Mouse (Mus musculus): ENCODE results near the gene Sorcs1. TPM values are rescaled to one million over a fixed set of nuclear protein-coding genes. Genes with fewer than 3 reads are reported as not detected.

Sorcs1 gene
- 0.06 and 0.20 TPM in 2 replicates for polyA plus RNA-seq (2016; fragmentation: Nextera tagmentation; extraction: Ambion mirVana)

GRCm38 (mm10) chr19:50677903-50678896 is at the start of gene Sorcs1:
Sorcs1 (minus strand) TSS chr19:50678646.
- Histone ChIP-seq H3K4me1 (peaks cover 9% of the 10 kb centered on the region), H3K4me3 (peak within 1 kb of the TSS; percentile 59), H3K9me3 (replicated peaks) (no peaks in the 10 kb centered on the region), H3K27ac (no peak within 1 kb of the TSS; the same call in 1 of the 2 replicates), H3K36me3 (no peaks in the 10 kb centered on the region), H3K27me3 (ENCODE audit: low read depth, poor library complexity, severe bottlenecking) (peaks cover 53% of the 10 kb centered on the region)
- DNase-seq (ENCODE audit: low spot score): peak; percentile 72
- 2% methylated on average over 71 of the region's 102 CpGs for WGBS

GRCm38 (mm10) chr19:50683277-50683676 is 4.8 kb upstream of the Sorcs1 start:
- no peaks in the 10 kb centered on the region for H3K36me3 ChIP-seq
- no peaks in the 10 kb centered on the region for H3K9me3 ChIP-seq (replicated peaks)
- H3K4me3 ChIP-seq: no peak overlapping the region
- H3K27me3 ChIP-seq (ENCODE audit: low read depth, poor library complexity, severe bottlenecking): peaks cover 24% of the 10 kb centered on the region
- H3K4me1 ChIP-seq: peaks cover under 1% of the 10 kb centered on the region
- H3K27ac ChIP-seq: no peak overlapping the region
- no peak for DNase-seq (ENCODE audit: low spot score)
- 75% methylated on average over 2 of the region's 2 CpGs for WGBS

GRCm38 (mm10) chr19:50678946-50679345 is 500 bp upstream of the Sorcs1 start:
- no peaks in the 10 kb centered on the region for H3K9me3 ChIP-seq (replicated peaks)
- H3K36me3 ChIP-seq: no peaks in the 10 kb centered on the region
- no peak overlapping the region; the same call in 1 of the 2 replicates for H3K27ac ChIP-seq
- H3K4me1 ChIP-seq: peaks cover 9% of the 10 kb centered on the region
- H3K4me3 ChIP-seq: peak overlapping the region; percentile 59
- WGBS: 5% methylated on average over 2 of the region's 2 CpGs
- DNase-seq (ENCODE audit: low spot score): no peak
- peaks cover 53% of the 10 kb centered on the region for H3K27me3 ChIP-seq (ENCODE audit: low read depth, poor library complexity, severe bottlenecking)

GRCm38 (mm10) chr19:50676578-50677524 is 1.6 kb downstream of the Sorcs1 start:
- no peak overlapping the region for H3K4me3 ChIP-seq

GRCm38 (mm10) chr19:50674921-50675320 is 3.5 kb downstream of the Sorcs1 start:
- no peak for DNase-seq (ENCODE audit: low spot score)
- peaks cover 9% of the 10 kb centered on the region for H3K4me1 ChIP-seq
- no peaks in the 10 kb centered on the region for H3K9me3 ChIP-seq (replicated peaks)
- H3K4me3 ChIP-seq: no peak overlapping the region
- 80% methylated on average over 5 of the region's 5 CpGs for WGBS
- H3K27ac ChIP-seq: no peak overlapping the region
- peaks cover 45% of the 10 kb centered on the region for H3K27me3 ChIP-seq (ENCODE audit: low read depth, poor library complexity, severe bottlenecking)
- no peaks in the 10 kb centered on the region for H3K36me3 ChIP-seq

More at GRCm38 (mm10) chr19:50676578-50677524, 1.6 kb downstream of the Sorcs1 start:
- H3K9me3 ChIP-seq (replicated peaks): no peaks in the 10 kb centered on the region
- H3K36me3 ChIP-seq: no peaks in the 10 kb centered on the region
- peaks cover 53% of the 10 kb centered on the region for H3K27me3 ChIP-seq (ENCODE audit: low read depth, poor library complexity, severe bottlenecking)
- DNase-seq (ENCODE audit: low spot score): no peak
- WGBS: 47% methylated on average over 19 of the region's 19 CpGs
- peaks cover 9% of the 10 kb centered on the region for H3K4me1 ChIP-seq
- no peak overlapping the region for H3K27ac ChIP-seq

GRCm38 (mm10) chr19:50667516-50667915 is 10.9 kb downstream of the Sorcs1 start:
- no peaks in the 10 kb centered on the region for H3K4me1 ChIP-seq
- 81% methylated on average over 8 of the region's 8 CpGs for WGBS
- no peak overlapping the region for H3K27ac ChIP-seq
- H3K27me3 ChIP-seq (ENCODE audit: low read depth, poor library complexity, severe bottlenecking): no peaks in the 10 kb centered on the region
- H3K9me3 ChIP-seq (replicated peaks): no peaks in the 10 kb centered on the region
- no peak overlapping the region for H3K4me3 ChIP-seq
- no peak for DNase-seq (ENCODE audit: low spot score)
- H3K36me3 ChIP-seq: no peaks in the 10 kb centered on the region

GRCm38 (mm10) chr19:50664311-50664710 is 14.1 kb downstream of the Sorcs1 start:
- 75% methylated on average over 1 of the region's 1 CpGs for WGBS

GRCm38 (mm10) chr19:50659144-50659543 is 19.3 kb downstream of the Sorcs1 start:
- WGBS: 73% methylated on average over 4 of the region's 4 CpGs
- H3K9me3 ChIP-seq (replicated peaks): no peaks in the 10 kb centered on the region
- DNase-seq (ENCODE audit: low spot score): peak; percentile 33
- H3K4me3 ChIP-seq: no peak overlapping the region
- H3K4me1 ChIP-seq: no peaks in the 10 kb centered on the region
- no peaks in the 10 kb centered on the region for H3K36me3 ChIP-seq
- H3K27me3 ChIP-seq (ENCODE audit: low read depth, poor library complexity, severe bottlenecking): no peaks in the 10 kb centered on the region
- no peak overlapping the region for H3K27ac ChIP-seq

More at GRCm38 (mm10) chr19:50664311-50664710, 14.1 kb downstream of the Sorcs1 start:
- no peaks in the 10 kb centered on the region for H3K4me1 ChIP-seq
- no peak overlapping the region for H3K4me3 ChIP-seq
- H3K27ac ChIP-seq: no peak overlapping the region
- no peaks in the 10 kb centered on the region for H3K36me3 ChIP-seq
- no peak for DNase-seq (ENCODE audit: low spot score)
- no peaks in the 10 kb centered on the region for H3K9me3 ChIP-seq (replicated peaks)
- no peaks in the 10 kb centered on the region for H3K27me3 ChIP-seq (ENCODE audit: low read depth, poor library complexity, severe bottlenecking)

GRCm38 (mm10) chr19:50652750-50653149 is 25.7 kb downstream of the Sorcs1 start:
- Histone ChIP-seq H3K4me1 (no peaks in the 10 kb centered on the region), H3K27me3 (ENCODE audit: low read depth, poor library complexity, severe bottlenecking) (no peaks in the 10 kb centered on the region), H3K36me3 (no peaks in the 10 kb centered on the region), H3K4me3 (no peak overlapping the region), H3K27ac (no peak overlapping the region), H3K9me3 (replicated peaks) (no peaks in the 10 kb centered on the region)
- no peak for DNase-seq (ENCODE audit: low spot score)
- WGBS: 81% methylated on average over 5 of the region's 5 CpGs

- Histone ChIP-seq H3K4me1 (no peaks in the 10 kb centered on the region), H3K9me3 (replicated peaks) (no peaks in the 10 kb centered on the region), H3K27me3 (ENCODE audit: low read depth, poor library complexity, severe bottlenecking) (no peaks in the 10 kb centered on the region), H3K36me3 (no peaks in the 10 kb centered on the region), H3K27ac (no peak overlapping the region), H3K4me3 (no peak overlapping the region)
- DNase-seq (ENCODE audit: low spot score): no peak
- WGBS: 52% methylated on average over 1 of the region's 1 CpGs
Observed at GRCm38 (mm10) chr19:50643836-50644235, 34.6 kb downstream of the Sorcs1 start.

GRCm38 (mm10) chr19:50642121-50642520 is 36.3 kb downstream of the Sorcs1 start:
- Histone ChIP-seq H3K4me1 (no peaks in the 10 kb centered on the region), H3K4me3 (no peak overlapping the region), H3K36me3 (no peaks in the 10 kb centered on the region), H3K27ac (no peak overlapping the region), H3K27me3 (ENCODE audit: low read depth, poor library complexity, severe bottlenecking) (no peaks in the 10 kb centered on the region), H3K9me3 (replicated peaks) (no peaks in the 10 kb centered on the region)
- DNase-seq (ENCODE audit: low spot score): no peak
- WGBS: 91% methylated on average over 1 of the region's 1 CpGs

GRCm38 (mm10) chr19:50640251-50641032 is 38.0 kb downstream of the Sorcs1 start:
- Histone ChIP-seq H3K9me3 (replicated peaks) (no peaks in the 10 kb centered on the region), H3K27ac (no peak overlapping the region), H3K27me3 (ENCODE audit: low read depth, poor library complexity, severe bottlenecking) (no peaks in the 10 kb centered on the region), H3K4me3 (no peak overlapping the region), H3K4me1 (no peaks in the 10 kb centered on the region), H3K36me3 (no peaks in the 10 kb centered on the region)
- WGBS: 82% methylated on average over 8 of the region's 8 CpGs
- DNase-seq (ENCODE audit: low spot score): no peak
